Mouse (Mus musculus) CH12F3 (cell line): ENCODE results near the gene Camk2b.

ENCODE experiments used
- in situ Hi-C: fragments of 300-500 bp; cut with MboI; formaldehyde crosslinking; loops from 2 replicates; pipeline ENCODE4 v1.14.3; 2020; ENCODE audit warnings: low sequenced_read_pairs

The Camk2b gene

GRCm38 (mm10) chr11:5990910-5991309 lies 75.3 kb downstream of the Camk2b start:
- in situ Hi-C loops: loop anchor here (5.0 kb wide), 1 partner anchor 201 kb away; no protein-coding TSS in a partner anchor

- in situ Hi-C loops: loop anchor here (5.0 kb wide), 1 partner anchor 202 kb away; no protein-coding TSS in a partner anchor
Observed at GRCm38 (mm10) chr11:5989954-5990593, 76.1 kb downstream of the Camk2b start.

GRCm38 (mm10) chr11:5988126-5988525 lies 78.0 kb downstream of the Camk2b start:
- in situ Hi-C loops: no loop called here

- in situ Hi-C loops: no loop called here
Observed at GRCm38 (mm10) chr11:5983629-5984028, 82.5 kb downstream of the Camk2b start.

GRCm38 (mm10) chr11:5981323-5981722 lies 84.8 kb downstream of the Camk2b start:
- in situ Hi-C loops: no loop called here

- in situ Hi-C loops: no loop called here
Observed at GRCm38 (mm10) chr11:5980561-5980960, 85.6 kb downstream of the Camk2b start.

GRCm38 (mm10) chr11:5980108-5980507 lies 86.1 kb downstream of the Camk2b start:
- in situ Hi-C loops: no loop called here

GRCm38 (mm10) chr11:5979088-5979487 lies 87.1 kb downstream of the Camk2b start:
- in situ Hi-C loops: no loop called here

- in situ Hi-C loops: no loop called here
Observed at GRCm38 (mm10) chr11:5976106-5976505, 90.1 kb downstream of the Camk2b start.

GRCm38 (mm10) chr11:5975068-5975467 lies 91.1 kb downstream of the Camk2b start:
- in situ Hi-C loops: no loop called here

GRCm38 (mm10) chr11:5974053-5974452 lies 92.1 kb downstream of the Camk2b start:
- in situ Hi-C loops: no loop called here

- in situ Hi-C loops: no loop called here
Observed at GRCm38 (mm10) chr11:5973151-5973550, 93.0 kb downstream of the Camk2b start.

- in situ Hi-C loops: no loop called here
Observed at GRCm38 (mm10) chr11:5971202-5971601, 95.0 kb downstream of the Camk2b start.

- in situ Hi-C loops: no loop called here
Observed at GRCm38 (mm10) chr11:5968223-5968622, 97.9 kb downstream of the Camk2b start.

GRCm38 (mm10) chr11:5966751-5967150 lies 99.4 kb downstream of the Camk2b start:
- in situ Hi-C loops: no loop called here

GRCm38 (mm10) chr11:5965865-5966264 lies 100.3 kb downstream of the Camk2b start:
- in situ Hi-C loops: no loop called here

GRCm38 (mm10) chr11:5960051-5960450 lies 106.1 kb downstream of the Camk2b start:
- in situ Hi-C loops: no loop called here

GRCm38 (mm10) chr11:5955546-5956276 lies 110.5 kb downstream of the Camk2b start, which contains the start of gene Ykt6:
Gene Ykt6, plus strand, starts transcription at chr11:5955693.
- in situ Hi-C loops: no loop called here

GRCm38 (mm10) chr11:5954965-5955504 lies 111.1 kb downstream of the Camk2b start:
- in situ Hi-C loops: no loop called here

- in situ Hi-C loops: no loop called here
Observed at GRCm38 (mm10) chr11:5954435-5954834, 111.7 kb downstream of the Camk2b start.

GRCm38 (mm10) chr11:5953130-5953765 lies 112.9 kb downstream of the Camk2b start:
- in situ Hi-C loops: no loop called here
